Mouse (Mus musculus) inflammation-experienced regulatory T-cells, adult 6 months (primary cell): ENCODE data around the gene Brd9. TPM values are rescaled to one million over a fixed set of nuclear protein-coding genes. Genes with fewer than 3 reads are reported as not detected.
A peak's percentile ranks its signal among the peaks of the same experiment; 100 is the strongest.
"Not testable (repeated sequence)": the region's sequence is repeated elsewhere in the genome, so short reads cannot be mapped to it uniquely, and the experiment has no call there.

Experiments used
- ATAC-seq: one replicate; pipeline ENCODE4 v1.8.0; 2017
- polyA plus RNA-seq, 3 experiments: library from polyadenylated mRNA; unstranded; fragments of 100-300 nt; shearing (Covaris generic); gene quantifications; one replicate each; pipeline ENCODE4 v1.2.1; 2017

The Brd9 gene
- polyA plus RNA-seq, 3 experiments from 2014 or later: 62.6 to 78.6 (median 69.0) TPM

DNA sequence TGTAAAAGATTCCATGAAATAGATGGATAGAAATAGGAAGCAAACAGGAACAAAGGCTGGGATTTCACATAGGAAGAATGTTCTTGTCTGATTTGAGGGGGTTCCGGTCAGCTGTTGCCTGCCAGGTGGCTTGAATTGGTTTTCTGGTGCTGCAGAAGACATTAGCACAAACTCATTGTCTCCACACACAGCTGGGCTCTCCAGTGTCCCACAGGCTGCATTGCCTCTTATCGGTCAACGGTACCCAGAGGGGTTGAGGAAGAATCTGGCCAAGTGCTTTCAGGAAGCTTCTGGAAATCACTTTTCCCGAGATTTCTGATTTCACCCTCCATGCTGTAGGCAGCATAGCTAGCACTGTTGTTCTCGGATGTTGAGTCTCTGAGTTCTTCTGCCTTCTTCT is 53.7 kb downstream of the Brd9 start:
- no peak for ATAC-seq

DNA sequence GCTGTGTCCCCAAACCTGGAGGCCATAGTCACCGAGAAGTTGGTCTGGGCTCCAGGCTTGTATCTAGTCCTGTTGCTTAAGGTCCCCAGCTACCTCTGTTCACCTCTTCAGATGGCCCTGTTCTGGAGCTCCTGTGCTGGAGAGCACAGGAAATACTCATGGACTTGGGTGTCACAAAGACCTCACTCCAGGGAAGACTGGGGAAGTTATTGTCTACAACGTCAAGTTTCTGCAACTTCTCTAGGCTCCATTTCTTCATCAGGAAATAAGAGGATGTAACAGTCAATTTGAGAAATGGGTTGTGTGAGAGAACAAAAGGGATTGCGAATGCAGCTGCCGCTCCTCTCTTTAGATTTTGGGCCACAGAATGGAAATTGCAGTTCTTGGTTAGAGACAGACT is 58.8 kb downstream of the Brd9 start:
- no peak for ATAC-seq

DNA sequence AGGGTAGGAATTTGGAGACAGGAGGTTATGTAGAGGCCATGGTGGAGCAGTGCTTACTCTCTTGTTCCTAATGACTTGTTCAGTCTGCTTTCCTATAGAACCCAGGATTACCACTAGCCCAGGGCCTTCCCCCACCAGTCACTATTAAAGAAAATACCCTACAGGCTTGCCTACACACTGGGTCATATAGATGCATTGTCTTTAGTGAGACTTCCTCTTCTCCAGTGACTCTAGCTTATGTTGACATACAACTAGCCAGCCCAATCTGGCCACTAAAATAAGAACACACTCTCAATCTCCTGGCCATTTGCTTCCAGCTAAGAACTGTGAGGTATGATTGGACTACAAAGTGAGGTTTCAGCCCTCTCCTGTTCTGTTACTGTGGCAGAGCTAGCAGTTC is 62.9 kb downstream of the Brd9 start:
- no peak for ATAC-seq

DNA sequence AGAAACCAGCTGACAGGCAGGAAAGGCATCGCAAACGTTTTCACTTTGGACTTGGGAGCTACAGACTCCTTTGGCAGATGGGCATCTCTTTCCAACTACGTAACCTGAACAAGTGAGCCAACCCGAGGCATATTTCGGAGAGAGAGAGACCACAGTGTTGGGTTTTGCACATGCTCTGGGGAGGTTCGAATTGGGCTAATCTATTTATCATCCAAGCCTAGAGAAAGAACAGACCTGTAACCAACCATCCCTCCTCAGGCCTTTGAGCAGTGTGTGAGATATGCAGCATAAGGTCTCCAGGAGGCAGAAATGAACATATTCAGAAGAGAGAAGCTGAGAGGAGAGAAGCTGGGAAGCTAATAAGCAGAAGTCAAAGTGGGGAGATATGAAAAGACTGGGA is 63.4 kb downstream of the Brd9 start:
- no peak for ATAC-seq

DNA sequence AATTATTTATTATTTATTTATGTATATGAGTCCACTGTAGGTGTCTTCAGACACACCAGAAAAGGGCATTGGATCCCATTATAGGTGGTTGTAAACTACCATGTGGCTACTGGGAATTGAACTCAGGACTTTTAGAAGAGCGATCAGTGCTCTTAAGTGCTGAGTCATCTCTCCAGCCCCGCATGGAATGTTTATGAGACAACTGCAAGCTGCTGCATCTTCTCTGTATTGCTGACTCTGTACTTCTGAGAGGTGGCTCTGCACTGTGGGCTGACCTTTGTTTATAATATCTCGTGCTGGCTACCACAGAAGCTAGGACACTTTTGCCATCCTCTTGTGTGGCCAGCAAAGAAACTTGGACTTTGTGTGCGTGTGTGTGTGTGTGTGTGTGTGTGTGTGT is 63.9 kb downstream of the Brd9 start:
- ATAC-seq: no peak

DNA sequence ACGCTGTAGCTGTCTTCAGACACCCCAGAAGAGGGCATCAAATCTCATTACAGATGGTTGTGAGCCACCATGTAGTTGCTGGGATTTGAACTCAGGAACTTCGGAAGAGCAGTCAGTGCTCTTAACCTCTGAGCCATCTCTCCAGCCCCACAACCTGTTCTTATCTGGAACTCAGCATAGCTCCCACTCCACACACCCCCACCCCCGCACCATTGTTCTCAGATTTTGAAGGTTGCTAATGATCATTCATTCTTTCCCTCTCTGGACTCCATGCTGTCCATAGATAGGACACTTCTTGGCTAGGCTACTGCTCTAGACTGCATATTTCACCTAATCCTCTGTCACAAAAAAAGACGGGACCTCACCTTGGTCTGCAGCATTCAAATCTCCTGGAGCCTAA is 69.3 kb downstream of the Brd9 start:
- not testable (repeated sequence) for ATAC-seq

- not testable (repeated sequence) for ATAC-seq
These were observed 70.6 kb downstream of the Brd9 start for GRCm38 (mm10) chr13:74008216-74008615.

DNA sequence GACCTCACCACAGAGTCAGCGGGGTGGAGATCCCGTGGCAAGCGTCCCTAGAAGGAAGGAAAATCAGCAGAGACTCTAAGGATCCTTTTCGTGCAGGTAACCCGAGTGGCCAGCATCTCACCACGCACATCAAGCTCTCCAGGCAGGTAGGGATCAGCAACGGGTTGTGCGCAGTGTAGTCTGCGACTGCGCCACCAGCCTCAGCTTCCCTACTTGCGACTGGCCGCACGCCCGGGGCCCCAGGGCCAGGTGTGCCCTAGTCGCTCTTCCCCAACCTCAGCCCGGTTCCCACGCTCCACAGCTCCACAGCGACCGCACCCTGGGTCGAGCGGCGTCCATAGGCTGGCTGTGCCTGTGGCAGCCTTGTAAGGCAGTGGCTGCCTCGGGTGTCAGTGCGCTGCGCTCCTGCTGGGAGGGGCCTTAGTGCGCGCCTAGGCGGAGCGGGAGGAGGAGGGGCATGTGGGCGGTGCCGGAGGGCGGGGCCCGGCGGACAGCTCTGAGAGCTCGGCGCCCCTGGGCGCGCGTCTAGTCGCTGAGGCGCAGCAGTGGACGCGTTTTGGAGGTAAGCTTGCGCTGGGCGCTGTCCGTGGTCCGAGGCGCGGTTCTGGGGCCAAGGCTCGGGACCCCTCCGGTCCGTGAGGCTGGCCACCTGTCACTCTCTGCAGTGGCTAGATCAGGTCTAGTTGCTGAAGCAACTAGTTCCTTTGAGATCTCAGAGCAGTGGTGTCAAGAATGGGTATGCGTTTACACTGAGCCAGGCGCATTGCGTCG is 71.5 kb downstream of the Brd9 start, which contains the start of gene Tppp:
Gene Tppp (plus strand): TSS at position 460 of the 771 bp plus-strand sequence.
- ATAC-seq: peak; percentile 97

- peak; percentile 2 for ATAC-seq
These were observed 72.4 kb downstream of the Brd9 start for GRCm38 (mm10) chr13:74009791-74010614.

Other genes with a start within 250 kb of the Brd9 start
- gene Slc6a19, start 232.9 kb upstream of the Brd9 start, polyA plus RNA-seq: not detected
- gene Slc12a7, start 204.7 kb upstream of the Brd9 start, polyA plus RNA-seq: 10 to 100 TPM; 17.3 to 41.0 (median 40.8) TPM
- under 1 TPM in 2 of 3 experiments, not detected in 1; 0.19 to 0.44 TPM for gene Nkd2, start 90.2 kb upstream of the Brd9 start, polyA plus RNA-seq
- gene Trip13, start within 50 bp of the Brd9 start, polyA plus RNA-seq: 10 to 100 TPM in 1 of 3 experiments, 1 to 10 TPM in 2; 2.5 to 17.3 (median 4.5) TPM
- gene Zdhhc11, start 26.0 kb downstream of the Brd9 start, polyA plus RNA-seq: not detected
- gene Tppp, start 71.6 kb downstream of the Brd9 start, polyA plus RNA-seq: under 1 TPM; 0.36 to 0.51 (median 0.41) TPM
- 10 to 100 TPM in 1 of 3 experiments, 1 to 10 TPM in 2; 3.9 to 17.1 (median 8.5) TPM for gene Cep72, start 124.5 kb downstream of the Brd9 start, polyA plus RNA-seq
- gene Slc9a3, start 183.6 kb downstream of the Brd9 start, polyA plus RNA-seq: under 1 TPM in 1 of 3 experiments, not detected in 2; 0.17 TPM